In the genomic region with DNA sequence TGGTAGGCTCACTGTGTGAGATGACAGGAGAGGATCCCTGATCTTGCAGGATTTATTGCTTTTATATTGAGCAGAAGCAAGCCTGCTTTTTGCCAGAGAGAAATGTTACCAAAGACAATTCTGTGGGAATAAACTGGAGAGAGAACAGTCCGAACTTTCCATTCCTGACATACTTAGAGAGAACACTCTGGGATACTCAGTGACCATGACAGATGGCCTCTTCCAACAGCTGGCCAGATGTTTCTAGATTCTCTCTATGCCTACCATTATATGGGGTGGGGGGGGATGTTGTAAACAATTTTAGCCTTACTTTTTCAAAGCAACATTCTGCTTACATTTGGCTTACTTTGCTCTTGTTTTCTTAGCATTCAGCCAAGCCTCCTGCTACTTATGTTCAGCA, we compare ENCODE assay signal across 18 mouse cellular contexts.
"Had no signal": no experiment of that assay in that cellular context is flagged by ENCODE, and none has a peak within 500 bp of the region (broad histone marks: within the 10 kb centered on the region; RNA-seq: fewer than 3 reads in every experiment).

No protein-coding gene starts in this region.

- H3K27ac ChIP-seq: liver, embryonic 13.5 days; liver, embryonic 15.5 days; macrophage; midbrain, embryonic 13.5 days; midbrain, embryonic 15.5 days; neural tube, embryonic 12.5 days had no signal

- H3K9me3 ChIP-seq: liver, embryonic 13.5 days; liver, embryonic 15.5 days; midbrain, embryonic 13.5 days; midbrain, embryonic 15.5 days; neural tube, embryonic 12.5 days had no signal

- H3K36me3 ChIP-seq: liver, embryonic 13.5 days; liver, embryonic 15.5 days; midbrain, embryonic 13.5 days; midbrain, embryonic 15.5 days; neural tube, embryonic 12.5 days had no signal

- H3K27me3 ChIP-seq: liver, embryonic 13.5 days; liver, embryonic 15.5 days; megakaryocyte, embryonic 14.5 days; midbrain, embryonic 13.5 days; midbrain, embryonic 15.5 days; neural tube, embryonic 12.5 days had no signal

- ATAC-seq: liver, postnatal 0 days; midbrain, embryonic 13.5 days; midbrain, embryonic 15.5 days had no signal

- H3K4me1 ChIP-seq: liver, embryonic 13.5 days; liver, embryonic 15.5 days; megakaryocyte, embryonic 14.5 days; midbrain, embryonic 13.5 days; midbrain, embryonic 15.5 days; neural tube, embryonic 12.5 days had no signal

- DNase-seq: liver, embryonic 13.5 days; liver, postnatal 0 days; lung, adult 2 months; lung, postnatal 14 days; lung, postnatal 36 days; right cerebral cortex, postnatal 25 days; right cerebral cortex, postnatal 4 days; thymus, adult 18-20 months; thymus, postnatal 14 days; thymus, postnatal 36 days had no signal

- H3K4me2 ChIP-seq: liver, embryonic 11.5 days; liver, embryonic 13.5 days; liver, embryonic 15.5 days; midbrain, embryonic 11.5 days; midbrain, embryonic 13.5 days; midbrain, embryonic 15.5 days; neural tube, embryonic 12.5 days had no signal

- H3K9ac ChIP-seq: liver, embryonic 13.5 days; liver, embryonic 15.5 days; liver, postnatal 0 days; midbrain, embryonic 13.5 days; midbrain, embryonic 15.5 days; neural tube, embryonic 12.5 days had no signal

- H3K4me3 ChIP-seq: liver, embryonic 13.5 days; liver, embryonic 15.5 days; megakaryocyte, embryonic 14.5 days; midbrain, embryonic 13.5 days; midbrain, embryonic 15.5 days; neural tube, embryonic 12.5 days had no signal
